Mouse (Mus musculus) cerebellum, adult 9-10 months (tissue): Measurements from ENCODE around the gene Cckbr.
A peak's percentile ranks its signal among the peaks of the same experiment; 100 is the strongest.

Source experiments
- DNase-seq: peaks from one replicate; pipeline ENCODE4 v3.0.0; 2022

The Cckbr gene

GRCm38 (mm10) chr7:105498854-105499492, 73.4 kb downstream of the Cckbr start:
- DNase-seq, result no peak

GRCm38 (mm10) chr7:105499676-105500075, 74.1 kb downstream of the Cckbr start:
- DNase-seq, result no peak

- DNase-seq, result no peak
These were observed 76.5 kb downstream of the Cckbr start for GRCm38 (mm10) chr7:105501984-105502383.

- no peak for DNase-seq
These were observed 81.7 kb downstream of the Cckbr start for GRCm38 (mm10) chr7:105507257-105507656.

GRCm38 (mm10) chr7:105510143-105510542, 84.6 kb downstream of the Cckbr start:
- no peak for DNase-seq

- no peak for DNase-seq
These were observed 88.3 kb downstream of the Cckbr start for GRCm38 (mm10) chr7:105513845-105514291.

- no peak for DNase-seq
These were observed 89.0 kb downstream of the Cckbr start for GRCm38 (mm10) chr7:105514561-105514960.

- peak; percentile 47 for DNase-seq
These were observed 89.6 kb downstream of the Cckbr start for GRCm38 (mm10) chr7:105515178-105515577.

- DNase-seq, result no peak
These were observed 91.3 kb downstream of the Cckbr start for GRCm38 (mm10) chr7:105516669-105517360.

- DNase-seq, result peak; percentile 39
These were observed 93.8 kb downstream of the Cckbr start for GRCm38 (mm10) chr7:105519336-105519735.

GRCm38 (mm10) chr7:105519771-105520170, 94.2 kb downstream of the Cckbr start:
- DNase-seq, result no peak

GRCm38 (mm10) chr7:105520201-105520600, 94.7 kb downstream of the Cckbr start:
- no peak for DNase-seq
